Mouse (Mus musculus) hindbrain, embryonic 14.5 days (tissue): ENCODE measurements around the gene Capn9. TPM values are rescaled to one million over a fixed set of nuclear protein-coding genes. Genes with fewer than 3 reads are reported as not detected.

Experiments
- ATAC-seq: fragments of 200-750 bp; cut with Nextera tagmentation; 2 replicates; pipeline ENCODE4 v1.8.0; 2017; ENCODE audit warnings: moderate number of reproducible peaks, mild to moderate bottlenecking, moderate TSS enrichment, moderate library complexity; ENCODE audit not compliant: low FRiP score
- DNase-seq: peaks from one replicate; pipeline ENCODE4 v3.0.0-alpha.2; 2015; ENCODE audit warnings: low spot score
- H3K27ac ChIP-seq: fragments of 300-500 bp; sonication (generic); 2 replicates; pipeline ENCODE4 v1.5.1; 2014; ENCODE audit warnings: mild to moderate bottlenecking, moderate library complexity
- H3K27me3 ChIP-seq: fragments of 300-500 bp; sonication (generic); 2 replicates; pipeline ENCODE4 v1.6.1; 2014; ENCODE audit warnings: mild to moderate bottlenecking, low read length, mixed read lengths; ENCODE audit not compliant: control insufficient read depth, insufficient read depth
- H3K36me3 ChIP-seq: fragments of 300-500 bp; sonication (generic); replicated peaks from 2 replicates; pipeline ENCODE4 v1.6.1; 2014; ENCODE audit not compliant: control insufficient read depth, insufficient read depth
- H3K4me1 ChIP-seq: fragments of 300-500 bp; sonication (generic); replicated peaks from 2 replicates; pipeline ENCODE4 v1.6.1; 2014; ENCODE audit warnings: antibody characterized with exemption, low read length, mixed read lengths; ENCODE audit not compliant: control insufficient read depth, insufficient read depth
- H3K4me2 ChIP-seq: fragments of 300-500 bp; sonication (generic); replicated peaks from 2 replicates; pipeline ENCODE4 v1.6.1; 2014; ENCODE audit warnings: mild to moderate bottlenecking, moderate library complexity
- H3K4me3 ChIP-seq: fragments of 300-500 bp; sonication (generic); replicated peaks from 2 replicates; pipeline ENCODE4 v1.5.1; 2014; ENCODE audit warnings: mild to moderate bottlenecking, low read length
- H3K9ac ChIP-seq: fragments of 300-500 bp; sonication (generic); 2 replicates; pipeline ENCODE4 v1.6.1; 2014
- H3K9me3 ChIP-seq: fragments of 300-500 bp; sonication (generic); 2 replicates; pipeline ENCODE4 v1.6.1; 2016; ENCODE audit warnings: low read length; ENCODE audit not compliant: control insufficient read depth
- WGBS: fragments of 180-500 bp; shearing (Covaris S2); extraction: QIAGEN DNeasy Blood & Tissue Kit; methylation state at CpG from one replicate; pipeline ENCODE4 v1.1.7; 2014; 5-methylcytosine and 5-hydroxymethylcytosine counted together
- polyA plus RNA-seq: library from polyadenylated mRNA; unstranded; fragments of >200 nt; fragmentation: Nextera tagmentation; extraction: Ambion mirVana; gene quantifications from 2 replicates; pipeline ENCODE4 v1.2.1, GENCODE M21; 2014

The Capn9 gene
- polyA plus RNA-seq, 1 experiment from 2014 or later = 0.11 TPM

- peak overlapping the region; percentile 49; the same call in 1 of the 2 replicates for H3K27ac ChIP-seq
Measured at GRCm38 (mm10) chr8:124546371-124546770, 29.5 kb upstream of the Capn9 start.

GRCm38 (mm10) chr8:124546815-124547214 lies 29.1 kb upstream of the Capn9 start:
- H3K4me1 ChIP-seq = no peaks in the 10 kb centered on the region
- DNase-seq (no peak), ATAC-seq (no peak)
- H3K9me3 ChIP-seq = no peaks in the 10 kb centered on the region
- no peak overlapping the region for H3K9ac ChIP-seq
- H3K36me3 ChIP-seq = peaks cover 97% of the 10 kb centered on the region
- peak overlapping the region; percentile 49 for H3K27ac ChIP-seq
- H3K27me3 ChIP-seq = no peaks in the 10 kb centered on the region
- WGBS = 87% methylated on average over 7 of the region's 7 CpGs
- H3K4me2 ChIP-seq = no peak overlapping the region
- H3K4me3 ChIP-seq = no peak overlapping the region

More at GRCm38 (mm10) chr8:124546371-124546770, 29.5 kb upstream of the Capn9 start:
- no peak for ATAC-seq
- H3K36me3 ChIP-seq = peaks cover 97% of the 10 kb centered on the region
- WGBS = 93% methylated on average over 6 of the region's 6 CpGs
- H3K27me3 ChIP-seq = no peaks in the 10 kb centered on the region
- H3K4me2 ChIP-seq = no peak overlapping the region
- no peak overlapping the region for H3K9ac ChIP-seq
- DNase-seq = no peak
- no peak overlapping the region for H3K4me3 ChIP-seq
- H3K4me1 ChIP-seq = no peaks in the 10 kb centered on the region
- H3K9me3 ChIP-seq = no peaks in the 10 kb centered on the region

- Histone ChIP-seq H3K4me1 (no peaks in the 10 kb centered on the region), H3K4me3 (no peak overlapping the region), H3K36me3 (peaks cover 97% of the 10 kb centered on the region), H3K9me3 (no peaks in the 10 kb centered on the region), H3K4me2 (no peak overlapping the region), H3K27me3 (no peaks in the 10 kb centered on the region), H3K9ac (no peak overlapping the region), H3K27ac (peak overlapping the region; percentile 49)
- 71% methylated on average over 11 of the region's 11 CpGs for WGBS
- peak; percentile 48; the same call in 1 of the 2 replicates for ATAC-seq
- no peak for DNase-seq
Measured at GRCm38 (mm10) chr8:124547269-124547668, 28.6 kb upstream of the Capn9 start.

GRCm38 (mm10) chr8:124548187-124548586 lies 27.7 kb upstream of the Capn9 start:
- Histone ChIP-seq H3K9ac (no peak overlapping the region), H3K9me3 (no peaks in the 10 kb centered on the region), H3K4me1 (no peaks in the 10 kb centered on the region), H3K4me3 (no peak overlapping the region), H3K36me3 (peaks cover 95% of the 10 kb centered on the region), H3K4me2 (no peak overlapping the region), H3K27ac (no peak overlapping the region), H3K27me3 (no peaks in the 10 kb centered on the region)
- no peak for ATAC-seq
- 87% methylated on average over 1 of the region's 1 CpGs for WGBS
- no peak for DNase-seq

GRCm38 (mm10) chr8:124551011-124551661 lies 24.8 kb upstream of the Capn9 start:
- 86% methylated on average over 15 of the region's 15 CpGs for WGBS
- no peak for ATAC-seq

GRCm38 (mm10) chr8:124555113-124555750 lies 20.7 kb upstream of the Capn9 start:
- no peak overlapping the region for H3K4me3 ChIP-seq
- H3K36me3 ChIP-seq = peaks cover 27% of the 10 kb centered on the region
- ATAC-seq (no peak), DNase-seq (no peak)
- H3K27ac ChIP-seq = no peak overlapping the region
- no peaks in the 10 kb centered on the region; the same call in 1 of the 2 replicates for H3K4me1 ChIP-seq
- WGBS = 87% methylated on average over 7 of the region's 7 CpGs
- H3K9ac ChIP-seq = no peak overlapping the region
- H3K4me2 ChIP-seq = no peak overlapping the region
- no peaks in the 10 kb centered on the region for H3K27me3 ChIP-seq
- H3K9me3 ChIP-seq = no peaks in the 10 kb centered on the region

More at GRCm38 (mm10) chr8:124551011-124551661, 24.8 kb upstream of the Capn9 start:
- no peak for DNase-seq
- Histone ChIP-seq H3K4me2 (no peak overlapping the region), H3K27ac (no peak overlapping the region), H3K9me3 (no peaks in the 10 kb centered on the region), H3K4me1 (no peaks in the 10 kb centered on the region; the same call in 1 of the 2 replicates), H3K4me3 (no peak overlapping the region), H3K36me3 (peaks cover 66% of the 10 kb centered on the region), H3K27me3 (no peaks in the 10 kb centered on the region), H3K9ac (no peak overlapping the region)

- H3K9me3 ChIP-seq = no peaks in the 10 kb centered on the region
- no peak overlapping the region for H3K4me3 ChIP-seq
- H3K27me3 ChIP-seq = no peaks in the 10 kb centered on the region
- WGBS = 76% methylated on average over 7 of the region's 7 CpGs
- H3K4me1 ChIP-seq = no peaks in the 10 kb centered on the region; the same call in 1 of the 2 replicates
- H3K27ac ChIP-seq = peak overlapping the region; percentile 2; the same call in 1 of the 2 replicates
- H3K36me3 ChIP-seq = peaks cover 18% of the 10 kb centered on the region
- DNase-seq (no peak), ATAC-seq (no peak; the same call in 1 of the 2 replicates)
- H3K9ac ChIP-seq = no peak overlapping the region
- no peak overlapping the region for H3K4me2 ChIP-seq
Measured at GRCm38 (mm10) chr8:124556164-124556563, 19.7 kb upstream of the Capn9 start.

GRCm38 (mm10) chr8:124556658-124557057 lies 19.3 kb upstream of the Capn9 start:
- no peaks in the 10 kb centered on the region for H3K9me3 ChIP-seq
- H3K4me2 ChIP-seq = no peak overlapping the region
- peak; percentile 62 for DNase-seq
- no peak overlapping the region for H3K9ac ChIP-seq
- no peak overlapping the region for H3K4me3 ChIP-seq
- H3K27ac ChIP-seq = no peak overlapping the region
- WGBS = 25% methylated on average over 13 of the region's 13 CpGs
- peak; percentile 79; the same call in 1 of the 2 replicates for ATAC-seq
- H3K27me3 ChIP-seq = no peaks in the 10 kb centered on the region
- no peaks in the 10 kb centered on the region; the same call in 1 of the 2 replicates for H3K4me1 ChIP-seq
- peaks cover 13% of the 10 kb centered on the region for H3K36me3 ChIP-seq

GRCm38 (mm10) chr8:124557476-124557875 lies 18.4 kb upstream of the Capn9 start:
- WGBS = 63% methylated on average over 5 of the region's 5 CpGs
- no peak overlapping the region for H3K27ac ChIP-seq
- H3K9me3 ChIP-seq = no peaks in the 10 kb centered on the region
- peaks cover 5% of the 10 kb centered on the region; the same call in 1 of the 2 replicates for H3K36me3 ChIP-seq
- H3K27me3 ChIP-seq = no peaks in the 10 kb centered on the region
- no peak overlapping the region for H3K9ac ChIP-seq
- no peaks in the 10 kb centered on the region; the same call in 1 of the 2 replicates for H3K4me1 ChIP-seq
- ATAC-seq (no peak), DNase-seq (no peak)
- H3K4me3 ChIP-seq = no peak overlapping the region
- H3K4me2 ChIP-seq = no peak overlapping the region
